Mouse (Mus musculus): ENCODE data around the gene Josd1. TPM values are rescaled to one million over a fixed set of nuclear protein-coding genes. Genes with fewer than 3 reads are reported as not detected.

Josd1 gene
- polyA plus RNA-seq, 1 experiment from 2014 or later: 13.9 TPM

DNA sequence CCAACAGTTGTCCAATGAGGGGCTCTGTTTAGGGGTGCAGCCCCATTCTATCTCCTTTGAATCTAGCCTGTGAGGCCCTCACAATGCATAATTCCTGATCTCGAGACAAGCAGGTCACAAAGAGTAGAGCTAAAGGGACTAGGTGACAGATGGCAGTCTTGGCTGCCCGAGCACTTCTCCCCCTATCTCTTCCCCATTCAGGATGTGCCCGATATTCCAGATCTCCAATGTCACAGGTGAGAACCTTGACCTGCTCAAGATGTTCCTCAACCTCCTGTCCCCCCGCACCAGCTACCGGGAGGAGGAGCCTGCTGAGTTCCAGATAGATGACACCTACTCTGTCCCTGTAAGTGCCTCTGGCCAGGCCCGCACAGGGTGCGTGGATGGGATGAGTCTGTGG, 27.9 kb upstream of the Josd1 start:
- peaks cover 30% of the 10 kb centered on the region for H3K36me3 ChIP-seq (ENCODE audit: insufficient read depth, low read length)
- ATAC-seq (no peak), DNase-seq (ENCODE audit: low spot score) (no peak)
- H3K4me3 ChIP-seq (ENCODE audit: low read depth, low read length): no peak overlapping the region
- H3K27ac ChIP-seq (ENCODE audit: low read length): no peak overlapping the region
- H3K4me2 ChIP-seq (replicated peaks; ENCODE audit: low read depth, low read length): no peak overlapping the region
- H3K9me3 ChIP-seq (ENCODE audit: low read length): no peaks in the 10 kb centered on the region
- H3K4me1 ChIP-seq (ENCODE audit: insufficient read depth, low read depth, low read length): no peaks in the 10 kb centered on the region
- no peak overlapping the region for H3K9ac ChIP-seq (replicated peaks; ENCODE audit: low read depth)
- no peaks in the 10 kb centered on the region for H3K27me3 ChIP-seq (replicated peaks; ENCODE audit: insufficient read depth, low read length)
- TF ChIP-seq CTCF (IDR thresholded peaks at IDR 0.05) (no peak), EP300 (IDR thresholded peaks at IDR 0.05) (no peak)
- WGBS: 89% methylated on average over 7 of the region's 7 CpGs

- H3K36me3 ChIP-seq (ENCODE audit: insufficient read depth, low read length): peaks cover 20% of the 10 kb centered on the region; the same call in 1 of the 2 replicates
- no peaks in the 10 kb centered on the region for H3K9me3 ChIP-seq (ENCODE audit: low read length)
- H3K4me1 ChIP-seq (ENCODE audit: insufficient read depth, low read depth, low read length): no peaks in the 10 kb centered on the region
- no peak for TF ChIP-seq EP300 (IDR thresholded peaks at IDR 0.05)
- no peak for TF ChIP-seq CTCF (IDR thresholded peaks at IDR 0.05)
- H3K9ac ChIP-seq (replicated peaks; ENCODE audit: low read depth): no peak overlapping the region
- DNase-seq (ENCODE audit: low spot score) (no peak), ATAC-seq (no peak)
- H3K4me3 ChIP-seq (ENCODE audit: low read depth, low read length): no peak overlapping the region
- H3K27ac ChIP-seq (ENCODE audit: low read length): no peak overlapping the region
- 90% methylated on average over 5 of the region's 5 CpGs for WGBS
- no peak overlapping the region for H3K4me2 ChIP-seq (replicated peaks; ENCODE audit: low read depth, low read length)
- H3K27me3 ChIP-seq (replicated peaks; ENCODE audit: insufficient read depth, low read length): no peaks in the 10 kb centered on the region
Observed at GRCm38 (mm10) chr15:79708229-79708822, 20.6 kb upstream of the Josd1 start.

- TF ChIP-seq CTCF (IDR thresholded peaks at IDR 0.05) (no peak), EP300 (IDR thresholded peaks at IDR 0.05) (no peak)
- Histone ChIP-seq H3K4me2 (replicated peaks; ENCODE audit: low read depth, low read length) (no peak overlapping the region), H3K36me3 (ENCODE audit: insufficient read depth, low read length) (peaks cover 17% of the 10 kb centered on the region; the same call in 1 of the 2 replicates), H3K4me3 (ENCODE audit: low read depth, low read length) (no peak overlapping the region), H3K9me3 (ENCODE audit: low read length) (no peaks in the 10 kb centered on the region), H3K4me1 (ENCODE audit: insufficient read depth, low read depth, low read length) (no peaks in the 10 kb centered on the region), H3K27ac (ENCODE audit: low read length) (no peak overlapping the region), H3K9ac (replicated peaks; ENCODE audit: low read depth) (no peak overlapping the region), H3K27me3 (replicated peaks; ENCODE audit: insufficient read depth, low read length) (no peaks in the 10 kb centered on the region)
- no peak for ATAC-seq
- no peak for DNase-seq (ENCODE audit: low spot score)
- WGBS: 60% methylated on average over 17 of the region's 17 CpGs
Observed at GRCm38 (mm10) chr15:79706603-79707214, 19.0 kb upstream of the Josd1 start.

- H3K27ac ChIP-seq (ENCODE audit: low read length): no peak overlapping the region
- no peaks in the 10 kb centered on the region for H3K4me1 ChIP-seq (ENCODE audit: insufficient read depth, low read depth, low read length)
- DNase-seq (ENCODE audit: low spot score) (peak; percentile 42), ATAC-seq (peak; percentile 53)
- H3K9me3 ChIP-seq (ENCODE audit: low read length): no peaks in the 10 kb centered on the region
- H3K4me3 ChIP-seq (ENCODE audit: low read depth, low read length): no peak overlapping the region
- H3K4me2 ChIP-seq (replicated peaks; ENCODE audit: low read depth, low read length): no peak overlapping the region
- no peak overlapping the region for H3K9ac ChIP-seq (replicated peaks; ENCODE audit: low read depth)
- H3K27me3 ChIP-seq (replicated peaks; ENCODE audit: insufficient read depth, low read length): no peaks in the 10 kb centered on the region
- 58% methylated on average over 9 of the region's 9 CpGs for WGBS
- no peaks in the 10 kb centered on the region; the same call in 1 of the 2 replicates for H3K36me3 ChIP-seq (ENCODE audit: insufficient read depth, low read length)
- TF ChIP-seq CTCF (IDR thresholded peaks at IDR 0.05) (no peak), EP300 (IDR thresholded peaks at IDR 0.05) (no peak)
Observed at GRCm38 (mm10) chr15:79697558-79698187, 10.0 kb upstream of the Josd1 start.

- Histone ChIP-seq H3K36me3 (ENCODE audit: insufficient read depth, low read length) (no peaks in the 10 kb centered on the region; the same call in 1 of the 2 replicates), H3K9ac (replicated peaks; ENCODE audit: low read depth) (no peak overlapping the region), H3K4me2 (replicated peaks; ENCODE audit: low read depth, low read length) (no peak overlapping the region), H3K4me1 (ENCODE audit: insufficient read depth, low read depth, low read length) (no peaks in the 10 kb centered on the region), H3K27me3 (replicated peaks; ENCODE audit: insufficient read depth, low read length) (no peaks in the 10 kb centered on the region), H3K9me3 (ENCODE audit: low read length) (no peaks in the 10 kb centered on the region), H3K4me3 (ENCODE audit: low read depth, low read length) (no peak overlapping the region), H3K27ac (ENCODE audit: low read length) (no peak overlapping the region)
- WGBS: 90% methylated on average over 6 of the region's 6 CpGs
- ATAC-seq (no peak), DNase-seq (ENCODE audit: low spot score) (no peak)
- TF ChIP-seq CTCF (IDR thresholded peaks at IDR 0.05): no peak
- TF ChIP-seq EP300 (IDR thresholded peaks at IDR 0.05): no peak
Observed at GRCm38 (mm10) chr15:79697011-79697410, 9.3 kb upstream of the Josd1 start.

GRCm38 (mm10) chr15:79696508-79696907, 8.8 kb upstream of the Josd1 start:
- no peak overlapping the region for H3K9ac ChIP-seq (replicated peaks; ENCODE audit: low read depth)
- H3K9me3 ChIP-seq (ENCODE audit: low read length): no peaks in the 10 kb centered on the region
- ATAC-seq: no peak
- no peak overlapping the region for H3K4me3 ChIP-seq (ENCODE audit: low read depth, low read length)
- TF ChIP-seq EP300 (IDR thresholded peaks at IDR 0.05): no peak
- TF ChIP-seq CTCF (IDR thresholded peaks at IDR 0.05): no peak
- H3K4me1 ChIP-seq (ENCODE audit: insufficient read depth, low read depth, low read length): no peaks in the 10 kb centered on the region
- no peaks in the 10 kb centered on the region for H3K27me3 ChIP-seq (replicated peaks; ENCODE audit: insufficient read depth, low read length)
- DNase-seq (ENCODE audit: low spot score): no peak
- H3K36me3 ChIP-seq (ENCODE audit: insufficient read depth, low read length): no peaks in the 10 kb centered on the region; the same call in 1 of the 2 replicates
- no peak overlapping the region for H3K4me2 ChIP-seq (replicated peaks; ENCODE audit: low read depth, low read length)
- 95% methylated on average over 2 of the region's 2 CpGs for WGBS
- no peak overlapping the region for H3K27ac ChIP-seq (ENCODE audit: low read length)

Data from lung, postnatal 0 days (tissue).